Mouse (Mus musculus): ENCODE results near the gene Brinp2. TPM values are rescaled to one million over a fixed set of nuclear protein-coding genes. Genes with fewer than 3 reads are reported as not detected.

The Brinp2 gene
- polyA plus RNA-seq, 1 experiment from 2014 or later, result 27.6 TPM

DNA sequence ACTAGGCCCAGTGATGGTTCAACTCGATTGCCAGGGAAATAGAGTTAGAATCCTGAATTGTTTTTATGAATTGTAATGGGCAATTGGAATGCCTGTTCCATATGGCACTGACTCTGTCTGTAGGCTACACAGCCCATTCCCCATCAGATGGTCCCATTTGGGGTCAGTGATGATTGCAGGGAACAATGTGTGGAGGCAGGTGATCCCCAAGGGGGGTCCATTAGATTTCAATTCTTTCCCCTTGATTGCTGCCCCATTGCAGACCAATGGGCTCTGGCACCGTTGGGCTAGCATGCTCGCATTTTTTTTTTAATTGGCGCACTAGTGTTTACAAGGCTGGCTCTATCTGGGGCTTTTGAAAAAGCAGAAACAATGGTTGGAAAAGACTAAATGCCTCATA is 136.0 kb downstream of the Brinp2 start:
- no peak for DNase-seq
- WGBS, result 77% methylated on average over 4 of the region's 4 CpGs

DNA sequence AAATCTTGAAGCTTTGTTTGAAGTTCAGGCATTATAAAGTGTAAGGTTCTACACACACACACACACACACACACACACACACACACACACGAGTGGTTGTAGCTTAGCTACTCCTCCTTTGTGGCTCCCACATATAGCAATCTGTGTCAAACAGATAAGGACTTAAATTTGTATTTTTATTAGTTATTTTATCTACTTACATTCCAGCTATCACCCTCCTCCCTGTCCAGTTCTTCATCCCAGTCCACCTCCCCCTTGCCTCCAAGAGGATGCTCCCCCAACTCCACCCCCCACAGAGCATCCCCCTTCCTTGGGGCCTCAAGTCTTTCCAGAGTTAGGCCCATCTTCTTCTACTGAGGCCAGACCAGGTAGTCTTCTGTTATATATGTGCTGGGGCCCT is 137.4 kb downstream of the Brinp2 start:
- DNase-seq, result no peak
- ATAC-seq (ENCODE audit: low FRiP score, low TSS enrichment), result no peak
- H3K27ac ChIP-seq (replicated peaks; ENCODE audit: low read depth, low read length), result no peak overlapping the region
- 82% methylated on average over 1 of the region's 1 CpGs for WGBS
- H3K4me1 ChIP-seq (ENCODE audit: control insufficient read depth, insufficient read depth, low read length), result peaks cover 8% of the 10 kb centered on the region; the same call in 1 of the 2 replicates
- H3K9me3 ChIP-seq (ENCODE audit: control insufficient read depth, low read length), result no peaks in the 10 kb centered on the region
- no peaks in the 10 kb centered on the region for H3K36me3 ChIP-seq (ENCODE audit: control insufficient read depth, insufficient read depth, low read length)
- no peaks in the 10 kb centered on the region for H3K27me3 ChIP-seq (ENCODE audit: control insufficient read depth, insufficient read depth, low read length)
- H3K4me3 ChIP-seq (replicated peaks; ENCODE audit: low read depth, low read length), result no peak overlapping the region
- H3K4me2 ChIP-seq (ENCODE audit: low read length), result no peak overlapping the region
- H3K9ac ChIP-seq (replicated peaks; ENCODE audit: low read length), result no peak overlapping the region

More for the DNA sequence above, 136.0 kb downstream of the Brinp2 start:
- Histone ChIP-seq H3K4me1 (ENCODE audit: control insufficient read depth, insufficient read depth, low read length) (peaks cover 8% of the 10 kb centered on the region; the same call in 1 of the 2 replicates), H3K4me2 (ENCODE audit: low read length) (no peak overlapping the region), H3K9me3 (ENCODE audit: control insufficient read depth, low read length) (no peaks in the 10 kb centered on the region), H3K36me3 (ENCODE audit: control insufficient read depth, insufficient read depth, low read length) (no peaks in the 10 kb centered on the region), H3K4me3 (replicated peaks; ENCODE audit: low read depth, low read length) (no peak overlapping the region), H3K9ac (replicated peaks; ENCODE audit: low read length) (no peak overlapping the region), H3K27ac (replicated peaks; ENCODE audit: low read depth, low read length) (peak overlapping the region; percentile 52), H3K27me3 (ENCODE audit: control insufficient read depth, insufficient read depth, low read length) (no peaks in the 10 kb centered on the region)
- no peak for ATAC-seq (ENCODE audit: low FRiP score, low TSS enrichment)

DNA sequence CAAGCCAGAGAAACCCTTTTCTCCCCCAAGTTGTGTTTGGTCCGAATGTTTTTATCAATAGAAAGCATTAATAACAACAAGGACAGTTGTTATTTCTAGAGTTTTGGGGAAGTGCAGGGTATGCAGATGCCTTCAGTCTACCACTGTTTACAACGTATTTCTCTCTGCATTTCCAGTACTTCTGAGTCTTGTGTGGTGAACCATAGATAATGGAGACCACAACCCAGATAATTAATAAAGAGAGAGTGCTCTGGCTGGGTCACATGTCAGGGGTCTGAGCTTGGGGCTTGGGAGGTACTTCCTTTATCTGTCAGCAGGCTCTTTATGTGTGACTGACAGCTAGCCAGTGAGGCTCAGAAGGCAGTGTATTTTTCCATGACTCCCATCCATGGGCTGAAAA is 137.8 kb downstream of the Brinp2 start:
- Histone ChIP-seq H3K9ac (replicated peaks; ENCODE audit: low read length) (no peak overlapping the region), H3K9me3 (ENCODE audit: control insufficient read depth, low read length) (no peaks in the 10 kb centered on the region), H3K27me3 (ENCODE audit: control insufficient read depth, insufficient read depth, low read length) (no peaks in the 10 kb centered on the region), H3K36me3 (ENCODE audit: control insufficient read depth, insufficient read depth, low read length) (no peaks in the 10 kb centered on the region), H3K4me3 (replicated peaks; ENCODE audit: low read depth, low read length) (no peak overlapping the region), H3K4me2 (ENCODE audit: low read length) (no peak overlapping the region), H3K27ac (replicated peaks; ENCODE audit: low read depth, low read length) (no peak overlapping the region), H3K4me1 (ENCODE audit: control insufficient read depth, insufficient read depth, low read length) (peaks cover 8% of the 10 kb centered on the region; the same call in 1 of the 2 replicates)
- DNase-seq (no peak), ATAC-seq (ENCODE audit: low FRiP score, low TSS enrichment) (no peak)
- WGBS, result 74% methylated on average over 2 of the region's 2 CpGs

GRCm38 (mm10) chr1:158215581-158215980 is 140.5 kb downstream of the Brinp2 start:
- H3K27me3 ChIP-seq (ENCODE audit: control insufficient read depth, insufficient read depth, low read length), result no peaks in the 10 kb centered on the region
- DNase-seq, result no peak
- H3K4me3 ChIP-seq (replicated peaks; ENCODE audit: low read depth, low read length), result no peak overlapping the region
- no peak overlapping the region for H3K4me2 ChIP-seq (ENCODE audit: low read length)
- peaks cover 3% of the 10 kb centered on the region; the same call in 1 of the 2 replicates for H3K4me1 ChIP-seq (ENCODE audit: control insufficient read depth, insufficient read depth, low read length)
- H3K36me3 ChIP-seq (ENCODE audit: control insufficient read depth, insufficient read depth, low read length), result no peaks in the 10 kb centered on the region
- ATAC-seq (ENCODE audit: low FRiP score, low TSS enrichment), result no peak
- H3K9me3 ChIP-seq (ENCODE audit: control insufficient read depth, low read length), result no peaks in the 10 kb centered on the region
- 78% methylated on average over 9 of the region's 9 CpGs for WGBS
- H3K9ac ChIP-seq (replicated peaks; ENCODE audit: low read length), result no peak overlapping the region
- H3K27ac ChIP-seq (replicated peaks; ENCODE audit: low read depth, low read length), result no peak overlapping the region

- no peak overlapping the region for H3K4me3 ChIP-seq (replicated peaks; ENCODE audit: low read depth, low read length)
- H3K4me1 ChIP-seq (ENCODE audit: control insufficient read depth, insufficient read depth, low read length), result no peaks in the 10 kb centered on the region
- ATAC-seq (ENCODE audit: low FRiP score, low TSS enrichment) (no peak), DNase-seq (no peak)
- no peak overlapping the region for H3K4me2 ChIP-seq (ENCODE audit: low read length)
- WGBS, result 48% methylated on average over 5 of the region's 5 CpGs
- H3K27me3 ChIP-seq (ENCODE audit: control insufficient read depth, insufficient read depth, low read length), result no peaks in the 10 kb centered on the region
- H3K36me3 ChIP-seq (ENCODE audit: control insufficient read depth, insufficient read depth, low read length), result no peaks in the 10 kb centered on the region
- H3K9ac ChIP-seq (replicated peaks; ENCODE audit: low read length), result no peak overlapping the region
- no peaks in the 10 kb centered on the region for H3K9me3 ChIP-seq (ENCODE audit: control insufficient read depth, low read length)
- no peak overlapping the region for H3K27ac ChIP-seq (replicated peaks; ENCODE audit: low read depth, low read length)
Observed at GRCm38 (mm10) chr1:158214743-158215142, 141.4 kb downstream of the Brinp2 start.

GRCm38 (mm10) chr1:158213736-158214135 is 142.4 kb downstream of the Brinp2 start:
- DNase-seq (no peak), ATAC-seq (ENCODE audit: low FRiP score, low TSS enrichment) (no peak)
- Histone ChIP-seq H3K27me3 (ENCODE audit: control insufficient read depth, insufficient read depth, low read length) (no peaks in the 10 kb centered on the region), H3K4me1 (ENCODE audit: control insufficient read depth, insufficient read depth, low read length) (no peaks in the 10 kb centered on the region), H3K4me3 (replicated peaks; ENCODE audit: low read depth, low read length) (no peak overlapping the region), H3K27ac (replicated peaks; ENCODE audit: low read depth, low read length) (no peak overlapping the region), H3K9ac (replicated peaks; ENCODE audit: low read length) (no peak overlapping the region), H3K9me3 (ENCODE audit: control insufficient read depth, low read length) (no peaks in the 10 kb centered on the region), H3K36me3 (ENCODE audit: control insufficient read depth, insufficient read depth, low read length) (no peaks in the 10 kb centered on the region), H3K4me2 (ENCODE audit: low read length) (no peak overlapping the region)
- 88% methylated on average over 4 of the region's 4 CpGs for WGBS

- Histone ChIP-seq H3K27ac (replicated peaks; ENCODE audit: low read depth, low read length) (no peak overlapping the region), H3K4me1 (ENCODE audit: control insufficient read depth, insufficient read depth, low read length) (no peaks in the 10 kb centered on the region), H3K9me3 (ENCODE audit: control insufficient read depth, low read length) (no peaks in the 10 kb centered on the region), H3K4me2 (ENCODE audit: low read length) (no peak overlapping the region), H3K9ac (replicated peaks; ENCODE audit: low read length) (no peak overlapping the region), H3K27me3 (ENCODE audit: control insufficient read depth, insufficient read depth, low read length) (no peaks in the 10 kb centered on the region), H3K4me3 (replicated peaks; ENCODE audit: low read depth, low read length) (no peak overlapping the region), H3K36me3 (ENCODE audit: control insufficient read depth, insufficient read depth, low read length) (no peaks in the 10 kb centered on the region)
- DNase-seq (no peak), ATAC-seq (ENCODE audit: low FRiP score, low TSS enrichment) (no peak)
- WGBS, result 87% methylated on average over 2 of the region's 2 CpGs
Observed at GRCm38 (mm10) chr1:158207620-158208019, 148.5 kb downstream of the Brinp2 start.

- WGBS, result 37% methylated on average over 2 of the region's 2 CpGs
- no peak overlapping the region for H3K4me3 ChIP-seq (replicated peaks; ENCODE audit: low read depth, low read length)
- no peak overlapping the region for H3K4me2 ChIP-seq (ENCODE audit: low read length)
- H3K9me3 ChIP-seq (ENCODE audit: control insufficient read depth, low read length), result no peaks in the 10 kb centered on the region
- no peak for ATAC-seq (ENCODE audit: low FRiP score, low TSS enrichment)
- no peak overlapping the region for H3K27ac ChIP-seq (replicated peaks; ENCODE audit: low read depth, low read length)
- DNase-seq, result no peak
- no peaks in the 10 kb centered on the region for H3K36me3 ChIP-seq (ENCODE audit: control insufficient read depth, insufficient read depth, low read length)
- H3K9ac ChIP-seq (replicated peaks; ENCODE audit: low read length), result no peak overlapping the region
- no peaks in the 10 kb centered on the region for H3K4me1 ChIP-seq (ENCODE audit: control insufficient read depth, insufficient read depth, low read length)
- no peaks in the 10 kb centered on the region for H3K27me3 ChIP-seq (ENCODE audit: control insufficient read depth, insufficient read depth, low read length)
Observed at GRCm38 (mm10) chr1:158202932-158203331, 153.2 kb downstream of the Brinp2 start.
